Mouse (Mus musculus): ENCODE measurements around the gene Itsn2. TPM values are rescaled to one million over a fixed set of nuclear protein-coding genes. Genes with fewer than 3 reads are reported as not detected.
A peak's percentile ranks its signal among the peaks of the same experiment; 100 is the strongest.

Gene Itsn2
- polyA plus RNA-seq, 1 experiment = 36.3 TPM

DNA sequence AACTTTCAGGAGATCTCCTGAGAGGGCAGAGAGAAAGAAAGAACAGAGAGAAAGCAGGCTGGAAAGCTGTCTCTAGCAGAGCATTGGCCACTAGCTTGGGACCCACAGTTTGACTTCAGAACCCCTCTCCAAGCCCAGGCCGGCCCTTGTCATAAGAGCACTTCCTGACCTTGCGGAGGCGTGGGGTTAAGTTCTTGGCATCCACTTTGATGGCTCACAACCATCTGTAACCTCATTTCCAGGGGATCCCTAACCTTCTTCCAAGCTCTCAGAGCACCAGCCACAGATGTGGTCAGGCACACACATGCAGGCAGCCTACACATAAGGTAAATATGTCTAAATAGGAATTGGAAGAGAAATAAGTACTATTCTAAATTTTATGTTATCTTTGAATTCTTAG, 35.0 kb upstream of the Itsn2 start:
- TF ChIP-seq POLR2A (IDR thresholded peaks at IDR 0.05; ENCODE audit: borderline replicate concordance, extremely low read depth, low read depth, low read length) (no peak), CTCF (IDR thresholded peaks at IDR 0.05; ENCODE audit: insufficient read depth, low read length) (no peak)
- no peak for DNase-seq
- WGBS = 31% methylated on average over 3 of the region's 3 CpGs
- Histone ChIP-seq H3K4me3 (replicated peaks; ENCODE audit: extremely low read depth, low read depth, low read length) (no peak overlapping the region), H3K4me1 (ENCODE audit: control insufficient read depth, insufficient read depth, low read length) (peaks cover 3% of the 10 kb centered on the region; the same call in 1 of the 2 replicates)

DNA sequence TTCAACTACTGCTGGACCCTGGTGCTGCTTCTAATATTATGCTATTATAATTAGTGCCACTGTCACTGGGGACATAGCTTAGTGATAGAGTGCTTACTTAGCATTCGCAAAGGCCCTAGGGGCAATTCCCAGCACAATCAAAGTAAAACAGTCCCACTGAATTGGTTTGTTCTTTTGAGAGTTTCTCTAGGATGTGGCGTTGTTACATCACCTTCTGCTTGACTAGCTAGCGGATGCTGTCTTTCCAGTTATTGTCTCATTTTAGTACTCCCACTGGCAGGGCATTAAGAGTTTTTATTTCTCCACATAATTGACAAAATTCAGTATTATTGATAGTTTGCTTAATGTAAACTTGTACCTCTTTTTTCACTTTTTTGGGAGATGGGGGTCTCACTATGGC, 34.4 kb upstream of the Itsn2 start:
- Histone ChIP-seq H3K4me3 (replicated peaks; ENCODE audit: extremely low read depth, low read depth, low read length) (no peak overlapping the region), H3K4me1 (ENCODE audit: control insufficient read depth, insufficient read depth, low read length) (peaks cover 3% of the 10 kb centered on the region; the same call in 1 of the 2 replicates)
- TF ChIP-seq CTCF (IDR thresholded peaks at IDR 0.05; ENCODE audit: insufficient read depth, low read length) (no peak), POLR2A (IDR thresholded peaks at IDR 0.05; ENCODE audit: borderline replicate concordance, extremely low read depth, low read depth, low read length) (no peak)
- DNase-seq = no peak
- 95% methylated on average over 3 of the region's 3 CpGs for WGBS

DNA sequence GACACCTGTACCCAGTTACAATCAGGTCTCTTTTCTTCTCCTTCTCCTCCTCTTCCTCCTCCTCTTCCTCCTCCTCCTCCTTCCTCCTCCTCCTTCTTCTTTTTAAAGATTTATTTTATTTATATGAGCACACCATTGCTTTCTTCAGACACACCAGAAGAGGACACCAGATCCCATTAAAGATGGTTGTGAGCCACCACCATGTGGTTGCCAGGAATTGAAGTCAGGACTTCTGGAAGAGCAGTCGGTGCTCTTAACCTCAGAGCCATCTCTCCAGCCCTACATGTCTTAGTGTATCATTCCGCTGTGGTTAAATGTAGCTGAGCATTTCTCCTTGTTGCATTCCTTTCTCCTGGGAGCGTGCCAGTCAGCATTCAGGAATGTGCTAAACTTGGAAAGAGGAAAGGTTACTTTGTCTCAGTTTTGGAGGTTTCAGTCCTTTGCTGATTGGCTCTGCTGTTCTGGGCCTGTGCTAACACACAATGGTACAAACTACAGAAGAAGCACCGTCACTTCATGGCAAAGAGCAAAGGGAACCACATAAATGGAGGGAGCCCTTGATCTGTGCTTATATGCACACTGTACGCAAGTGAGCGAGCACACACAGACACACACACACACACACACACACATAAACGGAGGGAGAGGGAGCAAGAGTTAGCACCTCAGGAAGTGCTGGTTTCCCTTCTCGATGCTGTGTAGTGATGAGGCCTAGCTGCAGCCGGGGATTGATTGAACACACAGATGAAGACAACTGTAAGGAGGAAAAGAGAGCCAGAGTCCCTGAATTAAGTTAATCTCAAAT, 33.8 kb upstream of the Itsn2 start:
- Histone ChIP-seq H3K4me3 (replicated peaks; ENCODE audit: extremely low read depth, low read depth, low read length) (no peak overlapping the region), H3K4me1 (ENCODE audit: control insufficient read depth, insufficient read depth, low read length) (peaks cover 3% of the 10 kb centered on the region; the same call in 1 of the 2 replicates)
- WGBS = 36% methylated on average over 9 of the region's 9 CpGs
- DNase-seq = no peak
- no peak for TF ChIP-seq CTCF (IDR thresholded peaks at IDR 0.05; ENCODE audit: insufficient read depth, low read length)
- TF ChIP-seq POLR2A (IDR thresholded peaks at IDR 0.05; ENCODE audit: borderline replicate concordance, extremely low read depth, low read depth, low read length) = no peak

DNA sequence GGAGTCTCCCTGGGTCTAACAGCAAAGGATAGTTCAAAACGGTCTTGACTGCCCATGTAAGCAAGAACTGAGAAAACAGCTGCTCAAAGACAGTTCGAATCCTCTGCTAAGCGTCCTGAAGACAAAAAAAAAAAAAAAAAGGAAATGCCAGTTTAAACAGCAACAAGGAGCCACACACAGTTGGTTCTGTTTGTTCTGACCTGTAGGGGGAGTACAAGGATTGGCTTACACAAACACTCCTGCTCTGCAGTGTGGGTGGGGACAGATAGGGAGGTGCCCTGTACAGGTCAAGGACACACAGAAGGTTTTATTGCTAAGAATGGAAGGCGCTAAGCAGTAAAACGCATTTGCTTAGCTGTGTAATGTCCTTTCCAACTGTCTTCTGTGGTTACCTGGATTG, 20.6 kb upstream of the Itsn2 start:
- TF ChIP-seq CTCF (IDR thresholded peaks at IDR 0.05; ENCODE audit: insufficient read depth, low read length) (peak; percentile 68; the same call in 1 of the 2 replicates), POLR2A (IDR thresholded peaks at IDR 0.05; ENCODE audit: borderline replicate concordance, extremely low read depth, low read depth, low read length) (no peak)
- H3K4me3 ChIP-seq (replicated peaks; ENCODE audit: extremely low read depth, low read depth, low read length) = no peak overlapping the region
- H3K4me1 ChIP-seq (ENCODE audit: control insufficient read depth, insufficient read depth, low read length) = no peaks in the 10 kb centered on the region
- WGBS = 18% methylated on average over 5 of the region's 5 CpGs
- peak; percentile 25 for DNase-seq

DNA sequence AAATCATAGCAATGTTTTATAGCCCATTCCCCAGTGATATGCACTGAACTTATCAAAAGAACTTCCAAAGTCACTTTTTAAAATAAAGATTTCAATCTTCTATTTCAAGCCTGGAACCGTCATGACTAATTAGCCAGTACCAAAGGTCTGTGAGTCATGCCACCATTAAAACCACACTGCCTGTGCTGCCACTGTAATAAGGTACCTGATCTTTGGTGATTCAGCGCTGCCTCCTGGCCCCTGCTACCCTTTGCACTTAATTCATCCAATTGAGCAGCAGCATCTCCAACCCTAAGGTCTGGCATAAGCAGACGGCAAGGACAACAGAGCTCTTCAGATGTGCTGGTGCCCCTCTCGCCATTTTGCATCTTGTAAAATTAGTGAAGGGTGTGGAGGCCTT, 18.4 kb upstream of the Itsn2 start:
- TF ChIP-seq POLR2A (IDR thresholded peaks at IDR 0.05; ENCODE audit: borderline replicate concordance, extremely low read depth, low read depth, low read length) (no peak), CTCF (IDR thresholded peaks at IDR 0.05; ENCODE audit: insufficient read depth, low read length) (no peak)
- Histone ChIP-seq H3K4me1 (ENCODE audit: control insufficient read depth, insufficient read depth, low read length) (no peaks in the 10 kb centered on the region), H3K4me3 (replicated peaks; ENCODE audit: extremely low read depth, low read depth, low read length) (no peak overlapping the region)
- DNase-seq = no peak
- 85% methylated on average over 4 of the region's 4 CpGs for WGBS

DNA sequence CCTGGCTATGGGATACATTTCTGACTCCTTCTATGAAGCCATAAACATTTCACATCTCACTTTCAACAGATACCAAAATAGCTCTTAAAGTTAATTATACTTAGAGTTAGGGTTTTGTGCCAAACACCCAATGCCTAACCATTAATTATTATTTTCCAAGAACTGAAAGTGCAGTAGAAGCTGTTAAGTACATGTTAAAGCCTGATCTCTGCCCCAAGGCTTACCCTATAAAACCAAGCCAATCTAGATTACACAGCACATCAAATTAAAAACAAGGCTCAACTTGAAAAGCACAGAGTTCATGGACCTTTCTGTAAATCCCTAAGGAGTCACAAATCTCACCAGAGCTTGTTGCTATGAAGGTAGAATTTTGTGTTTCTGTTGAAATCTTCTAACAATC, 10.1 kb upstream of the Itsn2 start:
- no peak for DNase-seq
- Histone ChIP-seq H3K4me1 (ENCODE audit: control insufficient read depth, insufficient read depth, low read length) (no peaks in the 10 kb centered on the region), H3K4me3 (replicated peaks; ENCODE audit: extremely low read depth, low read depth, low read length) (no peak overlapping the region)
- TF ChIP-seq POLR2A (IDR thresholded peaks at IDR 0.05; ENCODE audit: borderline replicate concordance, extremely low read depth, low read depth, low read length) (no peak), CTCF (IDR thresholded peaks at IDR 0.05; ENCODE audit: insufficient read depth, low read length) (no peak)

DNA sequence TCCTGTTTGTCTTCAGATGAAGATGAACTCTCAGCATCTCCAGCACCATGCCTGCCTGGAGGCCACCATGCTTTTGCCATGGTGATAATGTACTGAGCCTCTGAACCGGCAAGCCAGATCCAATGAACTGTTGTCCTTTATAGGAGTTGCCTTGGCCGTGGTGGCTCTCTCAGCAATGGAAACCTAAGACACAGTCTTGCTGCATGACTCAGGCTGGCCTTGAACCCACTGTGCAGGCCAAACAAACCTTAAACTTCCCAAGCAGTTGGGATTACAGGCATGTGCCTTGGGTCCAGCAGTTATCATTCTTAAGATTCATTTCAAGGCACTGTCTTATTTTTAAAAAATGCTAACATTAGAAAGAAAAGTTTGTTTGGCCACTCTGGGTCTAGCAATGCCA, 4.6 kb upstream of the Itsn2 start:
- no peak for DNase-seq
- 82% methylated on average over 2 of the region's 2 CpGs for WGBS
- H3K4me1 ChIP-seq (ENCODE audit: control insufficient read depth, insufficient read depth, low read length) = peaks cover 6% of the 10 kb centered on the region; the same call in 1 of the 2 replicates
- TF ChIP-seq CTCF (IDR thresholded peaks at IDR 0.05; ENCODE audit: insufficient read depth, low read length) (no peak), POLR2A (IDR thresholded peaks at IDR 0.05; ENCODE audit: borderline replicate concordance, extremely low read depth, low read depth, low read length) (no peak)
- no peak overlapping the region for H3K4me3 ChIP-seq (replicated peaks; ENCODE audit: extremely low read depth, low read depth, low read length)

DNA sequence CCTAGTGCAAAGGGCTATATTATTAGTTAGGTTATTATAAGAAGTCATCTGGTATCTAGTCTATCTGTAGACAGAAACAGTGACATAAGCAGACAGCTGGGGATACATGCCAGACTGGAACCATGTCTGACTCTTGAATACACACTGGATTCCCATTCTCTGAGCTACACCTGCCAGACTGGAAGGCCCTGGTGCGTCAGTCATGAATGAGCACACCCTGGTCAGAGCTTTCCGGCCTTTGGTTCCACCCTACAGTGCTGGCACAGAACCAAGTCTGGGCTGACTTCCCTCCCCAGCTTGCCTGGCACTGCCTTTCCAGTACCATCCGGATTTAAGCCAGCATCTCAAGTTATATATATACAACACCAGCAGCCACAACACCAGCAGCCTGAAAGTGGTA, 3.8 kb upstream of the Itsn2 start:
- Histone ChIP-seq H3K4me3 (replicated peaks; ENCODE audit: extremely low read depth, low read depth, low read length) (no peak overlapping the region), H3K4me1 (ENCODE audit: control insufficient read depth, insufficient read depth, low read length) (peaks cover 6% of the 10 kb centered on the region; the same call in 1 of the 2 replicates)
- DNase-seq = peak; percentile 22
- 34% methylated on average over 3 of the region's 3 CpGs for WGBS
- TF ChIP-seq POLR2A (IDR thresholded peaks at IDR 0.05; ENCODE audit: borderline replicate concordance, extremely low read depth, low read depth, low read length) (no peak), CTCF (IDR thresholded peaks at IDR 0.05; ENCODE audit: insufficient read depth, low read length) (no peak)

DNA sequence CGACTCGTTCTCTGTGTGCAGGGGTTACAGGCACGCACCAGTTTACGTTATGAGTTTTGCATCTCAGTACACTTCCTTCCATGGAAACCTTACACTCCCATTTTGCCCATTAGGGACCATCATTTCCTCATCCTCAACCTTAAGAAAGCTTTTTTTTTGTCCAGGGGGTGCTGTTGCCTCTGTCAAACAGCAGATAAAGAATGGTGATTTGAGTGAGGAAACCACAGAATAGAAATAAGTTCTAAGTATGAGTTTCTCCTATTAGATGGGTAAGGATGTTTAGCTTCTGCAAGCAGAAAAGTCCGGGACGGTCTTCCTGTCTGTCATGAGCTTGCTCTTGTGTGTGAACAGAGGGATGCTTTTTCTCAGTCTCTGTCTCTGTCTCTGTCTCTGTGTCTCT, 413 bp upstream of the Itsn2 start:
- WGBS = 37% methylated on average over 6 of the region's 6 CpGs
- TF ChIP-seq CTCF (IDR thresholded peaks at IDR 0.05; ENCODE audit: insufficient read depth, low read length) (no peak), POLR2A (IDR thresholded peaks at IDR 0.05; ENCODE audit: borderline replicate concordance, extremely low read depth, low read depth, low read length) (no peak)
- Histone ChIP-seq H3K4me1 (ENCODE audit: control insufficient read depth, insufficient read depth, low read length) (peaks cover 22% of the 10 kb centered on the region), H3K4me3 (replicated peaks; ENCODE audit: extremely low read depth, low read depth, low read length) (no peak overlapping the region)
- DNase-seq = no peak

Data from lung, adult 2 months (tissue).